Mouse (Mus musculus) frontal cortex, postnatal 25 days (tissue): ENCODE data around the gene Lrfn2.

Source experiments
- DNase-seq, 2 experiments: peaks; one replicate each; pipeline ENCODE4 v3.0.0; 2022; ENCODE audit warnings: low spot score in 2 of 2

Lrfn2 gene

GRCm38 (mm10) chr17:48931621-48932405 lies at the start of gene Lrfn2:
Gene Lrfn2, plus strand, starts transcription at chr17:48932379.
- DNase-seq: peak; percentile 84 to 86

GRCm38 (mm10) chr17:48887472-48888385 lies 44.5 kb upstream of the Lrfn2 start:
- peak; percentile 30 to 63 for DNase-seq

GRCm38 (mm10) chr17:48905286-48906040 lies 26.7 kb upstream of the Lrfn2 start:
- DNase-seq: no peak

GRCm38 (mm10) chr17:48913437-48913836 lies 18.7 kb upstream of the Lrfn2 start:
- no peak for DNase-seq

GRCm38 (mm10) chr17:48917411-48917810 lies 14.8 kb upstream of the Lrfn2 start:
- no peak for DNase-seq

- no peak for DNase-seq
These were observed 13.7 kb upstream of the Lrfn2 start for GRCm38 (mm10) chr17:48918458-48918857.

GRCm38 (mm10) chr17:48922905-48923304 lies 9.3 kb upstream of the Lrfn2 start:
- no peak for DNase-seq

- no peak for DNase-seq
These were observed 6.8 kb upstream of the Lrfn2 start for GRCm38 (mm10) chr17:48925426-48925825.

- DNase-seq: no peak
These were observed 1.2 kb upstream of the Lrfn2 start for GRCm38 (mm10) chr17:48930994-48931393.

- DNase-seq: no peak
These were observed 277 bp downstream of the Lrfn2 start for GRCm38 (mm10) chr17:48932406-48932906.

- DNase-seq: no peak
These were observed 737 bp downstream of the Lrfn2 start for GRCm38 (mm10) chr17:48932916-48933315.

- DNase-seq: no peak
These were observed 3.0 kb downstream of the Lrfn2 start for GRCm38 (mm10) chr17:48935201-48935600.

GRCm38 (mm10) chr17:48936445-48937141 lies 4.4 kb downstream of the Lrfn2 start:
- DNase-seq: no peak

- no peak for DNase-seq
These were observed 6.6 kb downstream of the Lrfn2 start for GRCm38 (mm10) chr17:48938711-48939220.

GRCm38 (mm10) chr17:48946315-48946714 lies 14.1 kb downstream of the Lrfn2 start:
- no peak for DNase-seq

GRCm38 (mm10) chr17:48946765-48947164 lies 14.6 kb downstream of the Lrfn2 start:
- no peak for DNase-seq

- DNase-seq: no peak
These were observed 19.1 kb downstream of the Lrfn2 start for GRCm38 (mm10) chr17:48951250-48951649.

GRCm38 (mm10) chr17:48956033-48956631 lies 24.0 kb downstream of the Lrfn2 start:
- DNase-seq: no peak

GRCm38 (mm10) chr17:48960161-48960698 lies 28.1 kb downstream of the Lrfn2 start:
- DNase-seq: no peak

GRCm38 (mm10) chr17:48962646-48963045 lies 30.5 kb downstream of the Lrfn2 start:
- no peak for DNase-seq
